Mouse (Mus musculus) CH12.LX (cell line): ENCODE results near the gene Acss3. TPM values are rescaled to one million over a fixed set of nuclear protein-coding genes. Genes with fewer than 3 reads are reported as not detected.

ENCODE experiments used
- DNase-seq: peaks from one replicate; pipeline ENCODE4 v3.0.0-alpha.2; 2013; ENCODE audit errors: extremely low read depth
- H3K27ac ChIP-seq: 2 replicates; pipeline ENCODE4 v1.5.1; 2012; ENCODE audit warnings: low read depth, mild to moderate bottlenecking, control low read depth, moderate library complexity; ENCODE audit not compliant: insufficient read depth
- H3K27me3 ChIP-seq: replicated peaks from 2 replicates; pipeline ENCODE3; 2012; ENCODE audit warnings: inconsistent platforms
- H3K36me3 ChIP-seq, 2 experiments: replicated peaks in 1 of 2; 2 replicates each; pipeline versions ENCODE3 to v1.6.1; 2012; ENCODE audit warnings: inconsistent platforms in 1 of 2, low read length in 1 of 2, mild to moderate bottlenecking in 1 of 2, mixed read lengths in 1 of 2, moderate library complexity in 1 of 2; ENCODE audit not compliant: control insufficient read depth in 1 of 2, insufficient read depth in 1 of 2
- H3K4me1 ChIP-seq, 2 experiments: 2 replicates each; pipeline ENCODE4 v1.6.1; 2012; ENCODE audit warnings: inconsistent platforms in 1 of 2, moderate library complexity in 1 of 2; ENCODE audit not compliant: insufficient read depth in 2 of 2, control insufficient read depth in 1 of 2
- H3K4me2 ChIP-seq: 2 replicates; pipeline ENCODE4 v1.6.1; 2012; ENCODE audit warnings: low read depth, mild to moderate bottlenecking, control low read depth; ENCODE audit not compliant: poor library complexity, insufficient read depth, severe bottlenecking
- H3K4me3 ChIP-seq, 3 experiments: fragments of 150-350 bp in 1 of 3; sonication (generic) in 1 of 3; replicated peaks in 1 of 3; 2 replicates each; pipeline versions ENCODE3 to v1.5.1; 2011 to 2012; ENCODE audit warnings: low read depth in 2 of 3, low read length in 2 of 3, mild to moderate bottlenecking in 2 of 3, moderate library complexity in 2 of 3, control low read depth in 1 of 3, improper control_type of control experiment in 1 of 3, inconsistent platforms in 1 of 3, mixed read lengths in 1 of 3; ENCODE audit not compliant: poor library complexity in 1 of 3
- H3K79me2 ChIP-seq: replicated peaks from 2 replicates; pipeline ENCODE4 v1.6.1; 2012; ENCODE audit warnings: mild to moderate bottlenecking, moderate library complexity; ENCODE audit not compliant: control insufficient read depth, poor library complexity, insufficient read depth, severe bottlenecking; ENCODE audit errors: extremely low read depth
- H3K9ac ChIP-seq: 2 replicates; pipeline ENCODE4 v1.6.1; 2012; ENCODE audit warnings: low read depth, mild to moderate bottlenecking, control low read depth, moderate library complexity; ENCODE audit not compliant: insufficient read depth
- H3K9me3 ChIP-seq: replicated peaks from 2 replicates; pipeline ENCODE3; 2012; ENCODE audit warnings: low read length, inconsistent platforms, mixed read lengths
- ELF1 ChIP-seq: IDR thresholded peaks from 2 replicates; pipeline ENCODE4 v1.6.1; 2014; ENCODE audit warnings: low read depth, mild to moderate bottlenecking, inconsistent platforms, low read length, improper control_type of control experiment
- GABPA ChIP-seq: IDR thresholded peaks from 2 replicates; pipeline ENCODE4 v1.6.1; 2012; ENCODE audit warnings: low read depth, low read length, improper control_type of control experiment, inconsistent platforms; ENCODE audit not compliant: insufficient replicate concordance
- IRF4 ChIP-seq: IDR thresholded peaks from 2 replicates; pipeline ENCODE4 v1.6.1; 2014; ENCODE audit warnings: low read depth, mild to moderate bottlenecking, inconsistent platforms, low read length, improper control_type of control experiment
- MAFK ChIP-seq: IDR thresholded peaks from 2 replicates; pipeline ENCODE4 v1.6.1; 2011; ENCODE audit warnings: low read length, improper control_type of control experiment; ENCODE audit not compliant: insufficient replicate concordance
- MAZ ChIP-seq: IDR thresholded peaks from 2 replicates; pipeline ENCODE4 v1.6.1; 2012; ENCODE audit warnings: low read depth, mild to moderate bottlenecking, inconsistent platforms, low read length, improper control_type of control experiment, moderate library complexity
- MEF2A ChIP-seq: IDR thresholded peaks from 2 replicates; pipeline ENCODE4 v1.6.1; 2014; ENCODE audit warnings: low read depth, mild to moderate bottlenecking, inconsistent platforms, low read length, improper control_type of control experiment, borderline replicate concordance
- NELFE ChIP-seq: IDR thresholded peaks from 2 replicates; pipeline ENCODE4 v1.6.1; 2011; ENCODE audit warnings: low read depth, low read length, improper control_type of control experiment
- RCOR1 ChIP-seq: conservative IDR thresholded peaks from 2 replicates; pipeline ENCODE4 v1.6.1; 2012; ENCODE audit warnings: low read depth, mild to moderate bottlenecking, inconsistent platforms, low read length, improper control_type of control experiment
- SIN3A ChIP-seq: IDR thresholded peaks from 2 replicates; pipeline ENCODE4 v1.6.1; 2012; ENCODE audit warnings: low read length, improper control_type of control experiment, inconsistent platforms
- TCF12 ChIP-seq: IDR thresholded peaks from 2 replicates; pipeline ENCODE4 v1.6.1; 2014; ENCODE audit warnings: low read depth, mild to moderate bottlenecking, inconsistent platforms, low read length, improper control_type of control experiment
- USF1 ChIP-seq: IDR thresholded peaks from 2 replicates; pipeline ENCODE4 v1.6.1; 2014; ENCODE audit warnings: low read depth, mild to moderate bottlenecking, inconsistent platforms, low read length, improper control_type of control experiment
- USF2 ChIP-seq: conservative IDR thresholded peaks from 2 replicates; pipeline ENCODE4 v1.6.1; 2011; ENCODE audit warnings: low read depth, low read length, improper control_type of control experiment
- ZC3H11A ChIP-seq: IDR thresholded peaks from 2 replicates; pipeline ENCODE4 v1.6.1; 2012; ENCODE audit warnings: low read depth, mild to moderate bottlenecking, inconsistent platforms, low read length, improper control_type of control experiment
- ZKSCAN1 ChIP-seq: IDR thresholded peaks from 2 replicates; pipeline ENCODE4 v1.6.1; 2012; ENCODE audit warnings: low read depth, inconsistent platforms, low read length, improper control_type of control experiment, borderline replicate concordance
- ZMIZ1 ChIP-seq: IDR thresholded peaks from 2 replicates; pipeline ENCODE4 v1.6.1; 2012; ENCODE audit warnings: low read depth, mild to moderate bottlenecking, inconsistent platforms, low read length, improper control_type of control experiment
- dilution Hi-C: fragments of 300-500 bp; cut with MboI; formaldehyde crosslinking; loops from 2 replicates; pipeline ENCODE4 v1.14.3; 2020; ENCODE audit warnings: low sequenced_read_pairs; ENCODE audit not compliant: extremely low pct_unique_long_range_greater_than_20kb, extremely low pct_ligation_motif_present
- in situ Hi-C: fragments of 300-500 bp; cut with MboI; formaldehyde crosslinking; loops from 3 replicates; pipeline ENCODE4 v1.14.3; 2019; ENCODE audit warnings: low sequenced_read_pairs, low pct_ligation_motif_present, low pct_unique_long_range_greater_than_20kb, mixed read lengths
- polyA plus RNA-seq: library from polyadenylated mRNA; unstranded; fragments of >175 nt; gene quantifications from 2 replicates; pipeline ENCODE4 v1.2.1, GENCODE M21; 2012; ENCODE audit warnings: low read depth; ENCODE audit not compliant: insufficient read length
- total RNA-seq, 2 experiments: library from RNA; depleted of rRNA; stranded (reverse); fragments of 300-350 nt in 1 of 2; fragments of >200 nt in 1 of 2; gene quantifications; 2 replicates each; pipeline ENCODE4 v1.2.3; 2012 to 2014

Acss3 gene
- total and polyA plus RNA-seq, 3 experiments, result not detected

DNA sequence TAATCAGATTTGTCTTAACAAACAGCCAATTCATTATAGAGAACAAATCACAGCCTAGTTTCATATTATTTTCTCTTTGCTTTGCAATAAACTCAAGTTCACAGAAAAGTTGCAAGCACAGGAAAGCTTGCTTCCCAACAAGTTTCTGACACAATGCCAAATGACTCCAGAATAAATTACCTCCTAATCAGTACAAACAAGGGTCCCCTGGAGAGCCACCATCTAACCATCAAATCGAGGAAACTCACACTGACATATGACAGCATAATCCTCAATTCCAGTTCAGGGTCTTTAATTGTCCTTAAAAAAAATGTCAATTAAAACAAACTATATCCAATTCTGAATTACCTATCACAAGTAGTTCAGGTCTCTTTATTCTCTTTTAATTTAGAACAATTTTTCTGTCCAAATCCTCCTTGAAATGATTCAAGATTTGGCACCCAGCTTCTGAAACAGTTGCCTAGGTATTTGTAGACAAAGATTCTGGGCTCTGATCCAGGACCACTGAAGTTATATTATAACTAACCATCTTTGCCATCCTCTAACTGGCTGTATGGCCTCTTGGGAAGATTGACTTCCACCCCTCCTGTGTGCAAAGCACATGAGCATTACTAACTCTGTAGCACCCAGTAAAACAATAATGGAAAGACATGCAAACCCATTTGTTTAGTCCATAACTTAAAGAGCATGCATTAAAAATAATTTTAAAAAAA is 7.4 kb downstream of the Acss3 start:
- in situ Hi-C loops, result no loop called here
- no peaks in the 10 kb centered on the region for H3K4me1 ChIP-seq
- no peak overlapping the region for H3K27ac ChIP-seq
- H3K4me3 ChIP-seq, result no peak overlapping the region
- TF ChIP-seq USF1 (no peak), ZMIZ1 (no peak), USF2 (no peak), MAFK (no peak), MAZ (no peak), IRF4 (no peak), NELFE (no peak), SIN3A (no peak), MEF2A (no peak), RCOR1 (no peak), ELF1 (no peak), ZKSCAN1 (no peak)
- dilution Hi-C loops, result no loop called here
- H3K4me2 ChIP-seq, result no peak overlapping the region
- H3K27me3 ChIP-seq, result no peaks in the 10 kb centered on the region
- no peak for DNase-seq
- H3K79me2 ChIP-seq, result no peaks in the 10 kb centered on the region
- H3K36me3 ChIP-seq, result no peaks in the 10 kb centered on the region
- H3K9ac ChIP-seq, result no peak overlapping the region
- H3K9me3 ChIP-seq, result peaks cover 29% of the 10 kb centered on the region

- dilution Hi-C loops, result no loop called here
- in situ Hi-C loops, result no loop called here
- no peaks in the 10 kb centered on the region for H3K79me2 ChIP-seq
- H3K27me3 ChIP-seq, result no peaks in the 10 kb centered on the region
- H3K36me3 ChIP-seq, result no peaks in the 10 kb centered on the region
- H3K4me2 ChIP-seq, result no peak overlapping the region
- H3K4me1 ChIP-seq, result no peaks in the 10 kb centered on the region
- no peak for TF ChIP-seq GABPA
- TF ChIP-seq ZC3H11A, result no peak
- TF ChIP-seq TCF12, result no peak
- no peak for TF ChIP-seq MEF2A
- no peak for TF ChIP-seq SIN3A
- TF ChIP-seq USF1, result no peak
- H3K9me3 ChIP-seq, result peaks cover 23% of the 10 kb centered on the region
- no peak overlapping the region for H3K27ac ChIP-seq
- no peak for DNase-seq
- H3K9ac ChIP-seq, result no peak overlapping the region
- no peak overlapping the region for H3K4me3 ChIP-seq
Observed at GRCm38 (mm10) chr10:107115121-107115520, 8.3 kb downstream of the Acss3 start.
